Mouse (Mus musculus): ENCODE data around the gene Sirt4.

- no peak for TF ChIP-seq CTCF (IDR thresholded peaks at IDR 0.05)
- TF ChIP-seq EP300 (IDR thresholded peaks at IDR 0.05): no peak
These were observed 52.6 kb downstream of the Sirt4 start for GRCm38 (mm10) chr5:115431898-115432259.
